Mouse (Mus musculus) midbrain, embryonic 13.5 days (tissue): Measurements from ENCODE around the gene Ahcyl2. TPM values are rescaled to one million over a fixed set of nuclear protein-coding genes. Genes with fewer than 3 reads are reported as not detected.

Experiments used
- ATAC-seq: fragments of 200-750 bp; cut with Nextera tagmentation; 2 replicates; pipeline ENCODE4 v1.8.0; 2017; ENCODE audit warnings: mild to moderate bottlenecking, moderate TSS enrichment, moderate library complexity
- H3K27ac ChIP-seq: fragments of 300-500 bp; sonication (generic); 2 replicates; pipeline ENCODE4 v1.5.1; 2015; ENCODE audit warnings: inconsistent platforms, mild to moderate bottlenecking, moderate library complexity
- H3K27me3 ChIP-seq: fragments of 300-500 bp; sonication (generic); 2 replicates; pipeline ENCODE4 v1.6.1; 2015; ENCODE audit warnings: mild to moderate bottlenecking, inconsistent platforms
- H3K36me3 ChIP-seq: fragments of 300-500 bp; sonication (generic); 2 replicates; pipeline ENCODE4 v1.6.1; 2015; ENCODE audit warnings: mild to moderate bottlenecking, inconsistent platforms
- H3K4me1 ChIP-seq: fragments of 300-500 bp; sonication (generic); replicated peaks from 2 replicates; pipeline ENCODE4 v1.6.1; 2015; ENCODE audit warnings: inconsistent platforms
- H3K4me2 ChIP-seq: fragments of 300-500 bp; sonication (generic); replicated peaks from 2 replicates; pipeline ENCODE4 v1.6.1; 2015; ENCODE audit warnings: moderate library complexity, mild to moderate bottlenecking, inconsistent platforms
- H3K4me3 ChIP-seq: fragments of 300-500 bp; sonication (generic); replicated peaks from 2 replicates; pipeline ENCODE4 v1.5.1; 2015; ENCODE audit warnings: mild to moderate bottlenecking, inconsistent platforms
- H3K9ac ChIP-seq: fragments of 300-500 bp; sonication (generic); replicated peaks from 2 replicates; pipeline ENCODE4 v1.6.1; 2015; ENCODE audit warnings: mild to moderate bottlenecking, inconsistent platforms
- H3K9me3 ChIP-seq: fragments of 300-500 bp; sonication (generic); 2 replicates; pipeline ENCODE4 v1.6.1; 2016; ENCODE audit warnings: mild to moderate bottlenecking, inconsistent platforms
- WGBS: fragments of 180-500 bp; shearing (Covaris S2); methylation state at CpG from one replicate; pipeline ENCODE4 v1.1.7; 2015; 5-methylcytosine and 5-hydroxymethylcytosine counted together
- polyA plus RNA-seq: library from polyadenylated mRNA; unstranded; fragments of >200 nt; fragmentation: Nextera tagmentation; extraction: Ambion mirVana; gene quantifications from 2 replicates; pipeline ENCODE4 v1.2.1, GENCODE M21; 2015

Gene Ahcyl2
- polyA plus RNA-seq, 1 experiment from 2014 or later = 13.1 TPM

- ATAC-seq = no peak
- Histone ChIP-seq H3K27me3 (no peaks in the 10 kb centered on the region), H3K9ac (no peak overlapping the region), H3K4me1 (0 out of 2 replicates have a peak, but pooled peaks cover 6% of the 10 kb centered on the region), H3K9me3 (no peaks in the 10 kb centered on the region), H3K4me3 (no peak overlapping the region), H3K36me3 (0 out of 2 replicates have a peak, but pooled peaks cover 7% of the 10 kb centered on the region), H3K27ac (no peak overlapping the region), H3K4me2 (no peak overlapping the region)
- 54% methylated on average over 2 of the region's 2 CpGs for WGBS
These were observed 100.6 kb downstream of the Ahcyl2 start for GRCm38 (mm10) chr6:29868341-29868895.

GRCm38 (mm10) chr6:29873654-29874053, 105.8 kb downstream of the Ahcyl2 start:
- no peak overlapping the region for H3K4me3 ChIP-seq
- 80% methylated on average over 2 of the region's 2 CpGs for WGBS
- 0 out of 2 replicates have a peak, but pooled peaks cover 10% of the 10 kb centered on the region for H3K36me3 ChIP-seq
- no peak overlapping the region for H3K27ac ChIP-seq
- H3K9me3 ChIP-seq = no peaks in the 10 kb centered on the region
- H3K27me3 ChIP-seq = no peaks in the 10 kb centered on the region
- H3K9ac ChIP-seq = no peak overlapping the region
- H3K4me2 ChIP-seq = no peak overlapping the region
- no peak for ATAC-seq
- H3K4me1 ChIP-seq = 0 out of 2 replicates have a peak, but pooled peaks cover 6% of the 10 kb centered on the region

DNA sequence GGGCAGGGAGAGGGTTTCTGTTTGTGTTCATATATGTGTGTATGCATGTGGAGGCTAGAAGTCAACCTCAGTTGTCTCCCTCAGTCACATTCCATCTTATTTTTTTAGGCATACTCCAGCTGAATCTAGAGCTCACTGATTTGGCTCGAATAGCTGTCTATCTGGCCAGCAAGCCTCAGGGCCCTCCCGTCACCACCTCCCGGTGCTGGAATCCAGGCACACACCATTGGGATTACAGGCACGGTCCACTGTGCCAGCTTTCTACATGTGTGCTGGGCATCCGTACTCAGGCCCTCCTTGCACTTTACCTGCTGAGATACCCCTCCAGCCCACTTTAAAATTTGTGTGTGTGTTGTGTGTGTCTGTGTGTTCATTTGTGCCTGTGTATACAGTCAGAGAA, 107.8 kb downstream of the Ahcyl2 start:
- no peak overlapping the region for H3K4me2 ChIP-seq
- H3K4me3 ChIP-seq = no peak overlapping the region
- peaks cover 19% of the 10 kb centered on the region; the same call in 1 of the 2 replicates for H3K36me3 ChIP-seq
- H3K27me3 ChIP-seq = no peaks in the 10 kb centered on the region
- 88% methylated on average over 5 of the region's 5 CpGs for WGBS
- H3K9ac ChIP-seq = no peak overlapping the region
- no peak overlapping the region for H3K27ac ChIP-seq
- H3K9me3 ChIP-seq = no peaks in the 10 kb centered on the region
- no peak for ATAC-seq
- 0 out of 2 replicates have a peak, but pooled peaks cover 2% of the 10 kb centered on the region for H3K4me1 ChIP-seq

GRCm38 (mm10) chr6:29876782-29877181, 109.0 kb downstream of the Ahcyl2 start:
- H3K4me3 ChIP-seq = no peak overlapping the region
- H3K4me1 ChIP-seq = no peaks in the 10 kb centered on the region
- no peak overlapping the region for H3K27ac ChIP-seq
- H3K27me3 ChIP-seq = no peaks in the 10 kb centered on the region
- H3K9me3 ChIP-seq = no peaks in the 10 kb centered on the region
- WGBS = 82% methylated on average over 4 of the region's 4 CpGs
- H3K4me2 ChIP-seq = no peak overlapping the region
- no peak overlapping the region for H3K9ac ChIP-seq
- peaks cover 15% of the 10 kb centered on the region; the same call in 1 of the 2 replicates for H3K36me3 ChIP-seq
- ATAC-seq = no peak

DNA sequence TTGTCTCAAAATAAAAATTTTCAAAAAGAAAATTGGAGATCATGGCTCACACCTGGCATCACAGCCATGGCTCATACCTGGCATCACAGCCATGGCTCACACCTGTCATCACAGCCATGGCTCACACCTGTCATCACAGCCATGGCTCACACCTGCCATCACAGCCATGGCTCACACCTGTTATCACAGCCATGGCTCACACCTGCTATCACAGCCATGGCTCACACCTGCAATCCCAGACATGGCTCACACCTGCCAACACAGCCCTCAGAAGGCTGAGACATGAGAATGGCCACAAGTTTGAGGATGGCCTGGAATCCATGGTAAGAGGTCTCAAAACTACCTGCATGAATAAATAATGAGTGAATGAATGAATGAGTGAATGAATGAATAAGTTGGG, 111.8 kb downstream of the Ahcyl2 start:
- Histone ChIP-seq H3K4me1 (no peaks in the 10 kb centered on the region), H3K4me2 (no peak overlapping the region), H3K36me3 (peaks cover 15% of the 10 kb centered on the region; the same call in 1 of the 2 replicates), H3K4me3 (no peak overlapping the region), H3K27ac (no peak overlapping the region), H3K9me3 (no peaks in the 10 kb centered on the region), H3K9ac (no peak overlapping the region), H3K27me3 (no peaks in the 10 kb centered on the region)
- no peak for ATAC-seq

DNA sequence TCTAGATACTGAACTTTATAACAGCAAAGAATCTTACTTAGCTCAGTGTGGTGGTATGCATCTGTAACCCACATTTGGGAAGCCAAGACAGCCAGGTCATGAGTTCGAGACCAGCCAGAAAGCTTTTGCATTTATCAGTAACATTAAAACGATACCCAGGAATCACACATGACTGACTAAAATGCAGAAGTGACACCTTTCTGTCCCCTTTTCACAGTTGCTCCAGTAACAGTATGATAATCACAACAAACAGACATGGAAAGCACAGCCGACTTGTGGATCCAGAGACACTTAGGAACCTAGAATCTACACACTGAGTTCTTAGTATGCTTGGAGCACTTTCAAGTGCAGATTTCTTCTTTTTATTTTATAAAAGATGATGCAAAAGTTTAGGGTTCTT, 113.0 kb downstream of the Ahcyl2 start:
- H3K9ac ChIP-seq = no peak overlapping the region
- no peak overlapping the region for H3K4me2 ChIP-seq
- no peak overlapping the region for H3K27ac ChIP-seq
- no peaks in the 10 kb centered on the region for H3K9me3 ChIP-seq
- WGBS = 93% methylated on average over 3 of the region's 3 CpGs
- H3K27me3 ChIP-seq = no peaks in the 10 kb centered on the region
- no peak overlapping the region for H3K4me3 ChIP-seq
- peaks cover 18% of the 10 kb centered on the region for H3K36me3 ChIP-seq
- ATAC-seq = no peak
- no peaks in the 10 kb centered on the region for H3K4me1 ChIP-seq

DNA sequence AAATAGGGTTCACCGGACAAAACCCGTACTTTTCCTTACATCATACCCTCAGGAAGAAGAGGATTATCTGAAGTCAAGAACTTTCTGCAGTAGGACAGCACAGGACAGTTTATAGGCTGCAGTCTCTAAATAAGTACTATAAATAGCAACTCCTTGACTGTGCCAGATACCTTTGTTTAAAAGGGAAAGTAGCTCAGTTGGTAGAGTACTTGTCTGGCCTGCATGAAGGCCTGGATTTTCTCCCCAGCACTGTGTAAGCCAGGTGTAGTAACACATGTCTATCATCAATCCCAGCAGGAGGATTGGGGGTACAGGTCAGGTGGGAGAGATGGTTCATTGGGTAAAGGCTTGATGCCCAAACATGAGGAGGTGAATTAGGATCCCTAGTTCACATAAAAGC, 114.1 kb downstream of the Ahcyl2 start:
- no peaks in the 10 kb centered on the region for H3K27me3 ChIP-seq
- no peak overlapping the region for H3K9ac ChIP-seq
- peaks cover 25% of the 10 kb centered on the region for H3K36me3 ChIP-seq
- no peaks in the 10 kb centered on the region for H3K9me3 ChIP-seq
- no peak for ATAC-seq
- no peak overlapping the region for H3K27ac ChIP-seq
- 95% methylated on average over 2 of the region's 2 CpGs for WGBS
- no peak overlapping the region for H3K4me3 ChIP-seq
- no peak overlapping the region for H3K4me2 ChIP-seq
- H3K4me1 ChIP-seq = no peaks in the 10 kb centered on the region

DNA sequence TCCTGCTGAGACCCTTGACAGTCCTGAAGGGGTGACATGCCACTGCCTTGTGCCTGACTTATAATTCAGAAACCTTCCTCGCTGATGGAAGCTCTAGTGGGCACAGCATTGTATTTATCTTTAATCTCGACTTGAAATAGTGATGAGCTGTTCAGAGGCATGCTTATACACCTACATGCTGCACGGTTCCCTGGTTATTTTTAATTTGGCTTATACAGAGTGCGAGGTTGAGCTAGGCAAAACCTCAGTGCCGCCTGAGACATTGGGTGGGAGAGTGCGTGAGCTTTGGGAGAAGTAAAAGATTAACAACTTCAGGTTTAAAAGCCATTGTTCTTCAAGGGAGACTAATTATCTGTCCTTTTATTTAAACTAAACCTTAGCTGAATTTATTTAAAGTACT, 115.1 kb downstream of the Ahcyl2 start:
- 80% methylated on average over 6 of the region's 6 CpGs for WGBS
- Histone ChIP-seq H3K9ac (no peak overlapping the region), H3K27me3 (no peaks in the 10 kb centered on the region), H3K27ac (no peak overlapping the region), H3K9me3 (no peaks in the 10 kb centered on the region), H3K4me1 (no peaks in the 10 kb centered on the region), H3K4me3 (no peak overlapping the region), H3K36me3 (peaks cover 25% of the 10 kb centered on the region), H3K4me2 (no peak overlapping the region)
- no peak for ATAC-seq

- ATAC-seq = no peak
- H3K9me3 ChIP-seq = no peaks in the 10 kb centered on the region
- H3K4me2 ChIP-seq = no peak overlapping the region
- WGBS = 68% methylated on average over 11 of the region's 11 CpGs
- no peaks in the 10 kb centered on the region for H3K4me1 ChIP-seq
- H3K27me3 ChIP-seq = no peaks in the 10 kb centered on the region
- H3K36me3 ChIP-seq = peaks cover 9% of the 10 kb centered on the region
- H3K4me3 ChIP-seq = no peak overlapping the region
- H3K27ac ChIP-seq = no peak overlapping the region
- H3K9ac ChIP-seq = no peak overlapping the region
These were observed 123.3 kb downstream of the Ahcyl2 start for GRCm38 (mm10) chr6:29891151-29891550.

DNA sequence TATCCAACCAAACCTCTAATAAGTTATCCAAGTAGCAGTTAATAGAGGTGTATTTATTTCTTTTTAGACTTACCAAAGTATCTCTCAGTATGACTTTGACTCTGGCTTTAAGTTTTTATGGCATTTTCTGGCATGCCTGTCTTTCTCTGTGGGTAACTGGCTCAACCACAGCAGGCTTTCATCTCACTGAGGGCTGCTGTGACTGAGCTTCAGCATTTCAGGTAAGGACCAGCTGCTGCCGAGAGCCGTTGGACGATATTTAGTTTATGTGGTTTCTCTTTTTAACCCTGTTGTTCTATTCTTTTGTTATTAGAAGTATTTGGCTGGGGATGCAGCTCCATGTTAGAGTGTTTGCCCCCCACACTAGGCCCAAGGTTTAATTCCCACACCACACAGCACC, 129.2 kb downstream of the Ahcyl2 start:
- H3K9ac ChIP-seq = no peak overlapping the region
- no peak for ATAC-seq
- no peaks in the 10 kb centered on the region for H3K4me1 ChIP-seq
- no peak overlapping the region for H3K4me3 ChIP-seq
- no peaks in the 10 kb centered on the region for H3K9me3 ChIP-seq
- WGBS = 90% methylated on average over 3 of the region's 3 CpGs
- H3K4me2 ChIP-seq = no peak overlapping the region
- H3K27ac ChIP-seq = no peak overlapping the region
- no peaks in the 10 kb centered on the region for H3K27me3 ChIP-seq
- peaks cover 22% of the 10 kb centered on the region for H3K36me3 ChIP-seq

DNA sequence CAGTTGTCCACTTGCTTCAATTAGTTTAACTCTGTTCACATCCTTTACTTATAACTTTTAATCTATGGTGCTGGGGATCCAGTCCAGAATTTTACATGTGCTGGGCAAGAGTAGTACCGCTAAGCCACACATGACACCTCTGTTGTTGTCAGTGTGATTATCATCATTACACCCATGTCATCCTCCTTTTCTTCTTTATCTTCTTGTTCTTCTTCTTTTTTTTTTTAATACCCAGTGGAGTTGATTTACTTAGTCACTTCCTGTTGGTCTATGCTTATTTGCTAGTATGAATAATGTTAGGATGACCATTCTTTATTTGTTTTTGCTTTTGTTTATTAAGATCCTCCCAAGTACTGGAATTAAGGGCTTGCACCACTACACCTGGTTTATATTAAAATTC, 133.6 kb downstream of the Ahcyl2 start:
- WGBS = 87% methylated on average over 1 of the region's 1 CpGs
- Histone ChIP-seq H3K27ac (no peak overlapping the region), H3K36me3 (peaks cover 31% of the 10 kb centered on the region), H3K4me1 (no peaks in the 10 kb centered on the region), H3K9ac (no peak overlapping the region), H3K27me3 (no peaks in the 10 kb centered on the region), H3K9me3 (no peaks in the 10 kb centered on the region), H3K4me3 (no peak overlapping the region), H3K4me2 (no peak overlapping the region)
- ATAC-seq = no peak

- Histone ChIP-seq H3K36me3 (peaks cover 24% of the 10 kb centered on the region), H3K27ac (no peak overlapping the region), H3K9ac (no peak overlapping the region), H3K4me2 (no peak overlapping the region), H3K27me3 (no peaks in the 10 kb centered on the region), H3K4me3 (no peak overlapping the region), H3K4me1 (no peaks in the 10 kb centered on the region), H3K9me3 (no peaks in the 10 kb centered on the region)
- whole genome bisulfite sequencing = 73% methylated on average over 2 of the region's 2 CpGs
- no peak for ATAC-seq
These were observed 134.4 kb downstream of the Ahcyl2 start for GRCm38 (mm10) chr6:29902256-29902655.

- Histone ChIP-seq H3K9me3 (no peaks in the 10 kb centered on the region), H3K27ac (no peak overlapping the region), H3K4me1 (no peaks in the 10 kb centered on the region), H3K4me3 (no peak overlapping the region), H3K36me3 (peaks cover 22% of the 10 kb centered on the region), H3K9ac (no peak overlapping the region), H3K27me3 (no peaks in the 10 kb centered on the region), H3K4me2 (no peak overlapping the region)
- WGBS = 97% methylated on average over 3 of the region's 3 CpGs
- no peak for ATAC-seq
These were observed 135.6 kb downstream of the Ahcyl2 start for GRCm38 (mm10) chr6:29903343-29903914.
